In genomic region chr3:84324000-84324399, GRCm38 (mm10) we compare ENCODE assay signal across 10 mouse cellular contexts. TPM values are rescaled to one million over a fixed set of nuclear protein-coding genes. Genes with fewer than 3 reads are reported as not detected.
DNase-seq lines count a peak whose midpoint lies in the region; ATAC-seq and TF ChIP-seq lines count a peak whose summit lies in the region.
"Had no signal": no experiment of that assay in that cellular context is flagged by ENCODE, and none has a peak within 500 bp of the region (broad histone marks: within the 10 kb centered on the region; RNA-seq: fewer than 3 reads in every experiment).

No protein-coding gene starts in this region.

- H3K4me1 ChIP-seq in liver, adult 2 months (ENCODE audit: control insufficient read depth, insufficient read depth, low read length): peaks cover 5% of the 10 kb centered on the region; the same call in 1 of the 2 replicates
- peaks cover 7% of the 10 kb centered on the region; the same call in 1 of the 2 replicates for H3K4me1 ChIP-seq in kidney, adult 2 months (ENCODE audit: control insufficient read depth, insufficient read depth, low read length)
- H3K4me1 ChIP-seq in liver, embryonic 14.5 days (replicated peaks; ENCODE audit: control insufficient read depth in 2 of 2, insufficient read depth in 2 of 2, low read length in 1 of 2): peaks cover 0 to 13% of the 10 kb centered on the region in 2 experiments; a peak in 2 of 4 replicates

- H3K9ac ChIP-seq in liver, adult 2 months (ENCODE audit: low read depth, low read length): peak overlapping the region; percentile 11; the same call in 1 of the 2 replicates
- H3K9ac ChIP-seq in liver, embryonic 14.5 days (replicated peaks): no peak overlapping the region
- H3K9ac ChIP-seq: hindbrain, embryonic 15.5 days had no signal

- no peak for ATAC-seq in liver, embryonic 14.5 days (ENCODE audit: insufficient read depth)

- no peaks in the 10 kb centered on the region for H3K36me3 ChIP-seq in liver, adult 2 months (ENCODE audit: control insufficient read depth, insufficient read depth, low read length)
- H3K36me3 ChIP-seq in kidney, adult 2 months (ENCODE audit: control insufficient read depth, insufficient read depth, low read length): no peaks in the 10 kb centered on the region
- H3K36me3 ChIP-seq in liver, embryonic 14.5 days (replicated peaks; ENCODE audit: control insufficient read depth, insufficient read depth, low read depth): no peaks in the 10 kb centered on the region
- H3K36me3 ChIP-seq: hindbrain, embryonic 15.5 days had no signal

- H3K79me2 ChIP-seq in liver, adult 2 months (ENCODE audit: control insufficient read depth, insufficient read depth, low read length): no peaks in the 10 kb centered on the region

- H3K27ac ChIP-seq in liver, adult 2 months (replicated peaks; ENCODE audit: insufficient read depth, low read depth, low read length): peak overlapping the region; percentile 67
- peak overlapping the region; percentile 61 for H3K27ac ChIP-seq in kidney, adult 2 months (ENCODE audit: insufficient read depth, low read depth, low read length)
- no peak overlapping the region for H3K27ac ChIP-seq in liver, embryonic 14.5 days
- H3K27ac ChIP-seq: hindbrain, embryonic 15.5 days had no signal

- intact Hi-C loops in left cerebral cortex, postnatal 25 days (cut with DNase I): no loop called here

- TF ChIP-seq CTCF in liver, adult 2 months (IDR thresholded peaks at IDR 0.05; ENCODE audit: low read depth, low read length): no peak
- TF ChIP-seq CTCF in kidney, adult 2 months (conservative IDR thresholded peaks at IDR 0.05; ENCODE audit: insufficient read depth, insufficient read length, low read depth, low read length): no peak
- no peak for TF ChIP-seq CTCF in liver, embryonic 14.5 days (IDR thresholded peaks at IDR 0.05; ENCODE audit: low read depth)

- peak; percentile 70 for DNase-seq in liver, adult 2 months (ENCODE audit: extremely low read depth, low read depth, low spot score)
- no peak for DNase-seq in liver
- peak; percentile 51 to 57 for DNase-seq in adrenal gland, postnatal 36 days
- peak; percentile 68 for DNase-seq in kidney, adult 2 months
- no peak for DNase-seq in liver, embryonic 14.5 days (ENCODE audit: low read depth in 3 of 3, low spot score in 3 of 3)
- DNase-seq in thymus, postnatal 10 days (ENCODE audit: low spot score in 2 of 2): no peak
- no peak for DNase-seq in spleen, postnatal 10 days (ENCODE audit: low spot score in 2 of 2)
- no peak for DNase-seq in left cerebral cortex, postnatal 25 days (ENCODE audit: low spot score in 2 of 2)
- DNase-seq: cerebellum, adult 9-10 months had no signal

- peak overlapping the region; percentile 14 for H3K4me2 ChIP-seq in liver, embryonic 14.5 days (ENCODE audit: low read depth)
- H3K4me2 ChIP-seq: hindbrain, embryonic 15.5 days had no signal

- no peak overlapping the region for H3K4me3 ChIP-seq in liver, adult 2 months (ENCODE audit: insufficient read depth, low read depth, low read length)
- H3K4me3 ChIP-seq in kidney, adult 2 months (ENCODE audit: insufficient read depth, low read depth, low read length): no peak overlapping the region
- H3K4me3 ChIP-seq in liver, embryonic 14.5 days (ENCODE audit: insufficient read depth in 1 of 2, low read depth in 2 of 2, low read length in 2 of 2): no peak overlapping the region
- H3K4me3 ChIP-seq: hindbrain, embryonic 15.5 days had no signal

- TF ChIP-seq POLR2A in liver, adult 2 months (IDR thresholded peaks at IDR 0.05; ENCODE audit: extremely low read depth, insufficient read depth, low read length): no peak
- TF ChIP-seq POLR2A in kidney, adult 2 months (IDR thresholded peaks at IDR 0.05; ENCODE audit: low read depth, low read length): no peak

- no peak for TF ChIP-seq EP300 in liver, embryonic 14.5 days (IDR thresholded peaks at IDR 0.05; ENCODE audit: low read depth)

- WGBS in liver, adult 2 months: 21% methylated on average over 6 of the region's 6 CpGs
- WGBS in kidney, adult 2 months: 15% methylated on average over 6 of the region's 6 CpGs
- WGBS in liver, embryonic 14.5 days (ENCODE audit: insufficient replicate concordance): 34% methylated on average over 6 of the region's 6 CpGs

- H3K9me3 ChIP-seq in liver, embryonic 14.5 days (ENCODE audit: control insufficient read depth, low read length): no peaks in the 10 kb centered on the region
- H3K9me3 ChIP-seq: hindbrain, embryonic 15.5 days had no signal

- H3K27me3 ChIP-seq in liver, adult 2 months (ENCODE audit: control insufficient read depth, insufficient read depth, low read length): no peaks in the 10 kb centered on the region
- H3K27me3 ChIP-seq in kidney, adult 2 months (replicated peaks; ENCODE audit: control insufficient read depth, insufficient read depth, low read length): no peaks in the 10 kb centered on the region
- H3K27me3 ChIP-seq in liver, embryonic 14.5 days (ENCODE audit: control insufficient read depth, insufficient read depth, low read length): no peaks in the 10 kb centered on the region
- H3K27me3 ChIP-seq: hindbrain, embryonic 15.5 days had no signal

RNA-seq across cellular contexts. Expression of gene Trim2, which starts 17.3 kb away (rescaled TPM):
- total RNA-seq in liver, adult 2 months (2014; rRNA removed): 10.0 and 11.1 TPM in 2 replicates
- polyA plus RNA-seq in liver, adult 2 months (2012; rRNA removed): 26.3 and 27.4 TPM in 2 replicates
- 10 to 100 TPM; 36.9 to 88.8 TPM for total RNA-seq in adrenal gland, postnatal 36 days (2021)
- polyA plus RNA-seq in kidney, adult 2 months (2012; rRNA removed): 44.5 and 49.2 TPM in 2 replicates
- polyA plus RNA-seq in liver, embryonic 14.5 days (2012; rRNA removed): 2.1 and 2.5 TPM in 2 replicates
- polyA plus RNA-seq in liver, embryonic 14.5 days (2014; fragmentation: Nextera tagmentation; extraction: Ambion mirVana): 3.5 and 4.7 TPM in 2 replicates
- total RNA-seq in left cerebral cortex, postnatal 25 days (2021): 100 to 1,000 TPM; 239 to 257 TPM

Comparison
In these comparisons a context has a peak if more than half of its experiments do, and no peak if none do; other contexts are left out.
1. DNase-seq: peak in liver, adult 2 months (single experiment), adrenal gland, postnatal 36 days (2 of 2) and kidney, adult 2 months (single experiment); none in liver (single experiment), liver, embryonic 14.5 days (0 of 3), thymus, postnatal 10 days (0 of 2), spleen, postnatal 10 days (0 of 2) and left cerebral cortex, postnatal 25 days (0 of 2).